Mouse (Mus musculus): Measurements from ENCODE around the gene Mapk1ip1l. TPM values are rescaled to one million over a fixed set of nuclear protein-coding genes. Genes with fewer than 3 reads are reported as not detected.
A peak's percentile ranks its signal among the peaks of the same experiment; 100 is the strongest.

Mapk1ip1l gene
- total RNA-seq, 1 experiment, result 57.1 TPM

DNA sequence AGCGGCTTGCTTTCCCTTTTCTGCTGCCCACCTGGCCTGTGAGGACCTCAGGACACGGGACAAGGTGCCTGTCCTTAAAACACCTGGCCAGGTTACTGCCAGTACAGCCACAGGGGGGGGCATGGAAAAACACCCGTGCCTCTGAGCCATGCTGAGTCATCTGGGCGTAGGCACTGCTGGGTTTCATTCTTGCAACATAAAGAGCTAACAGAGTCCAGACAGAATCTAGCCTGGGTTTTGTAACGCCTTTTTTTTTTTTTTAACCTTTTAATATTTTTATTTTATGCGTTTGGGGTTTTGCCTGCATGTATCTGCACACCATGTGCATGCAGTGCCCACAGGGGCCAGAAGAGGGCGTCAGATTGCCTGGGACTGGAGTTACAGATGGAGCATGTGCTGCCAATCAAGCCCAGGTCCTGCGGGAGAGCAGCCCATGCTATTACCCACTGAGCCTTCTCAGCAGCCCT, 56.1 kb downstream of the Mapk1ip1l start:
- no peaks in the 10 kb centered on the region for H3K9me3 ChIP-seq (ENCODE audit: control insufficient read depth, insufficient read depth, low read depth, low read length)
- in situ Hi-C loops (cut with MboI; ENCODE audit: low sequenced_read_pairs in 2 of 2, unreplicated experiment in 2 of 2), result no loop called here
- peak overlapping the region; percentile 56; the same call in 1 of the 2 replicates for H3K9ac ChIP-seq (ENCODE audit: insufficient read depth, low read depth, low read length, poor library complexity, severe bottlenecking)
- H3K4me1 ChIP-seq (ENCODE audit: control insufficient read depth in 2 of 2, insufficient read depth in 2 of 2, low read length in 2 of 2, poor library complexity in 1 of 2), result peaks cover 0 to 12% of the 10 kb centered on the region in 2 experiments; a peak in 2 of 4 replicates
- TF ChIP-seq ZNF384 (IDR thresholded peaks at IDR 0.05; ENCODE audit: low read depth, low read length) (peak; percentile 75), ZC3H11A (IDR thresholded peaks at IDR 0.05; ENCODE audit: borderline replicate concordance, low read depth, low read length) (no peak), HCFC1 (IDR thresholded peaks at IDR 0.05; ENCODE audit: borderline replicate concordance, insufficient read depth, low read length) (0 out of 2 replicates have a peak, but pooled peaks have one; percentile 42), MAFK (IDR thresholded peaks at IDR 0.05; ENCODE audit: insufficient read depth, low read depth, low read length) (peak; percentile 59; the same call in 1 of the 2 replicates)
- 0 out of 2 replicates have a peak overlapping the region, but pooled peaks have one; percentile 50 for H3K27ac ChIP-seq (ENCODE audit: insufficient read depth, low read depth, low read length, poor library complexity, severe bottlenecking)
- DNase-seq (ENCODE audit: low read depth, low spot score), result peak; percentile 73
- H3K4me3 ChIP-seq (ENCODE audit: insufficient read depth in 1 of 2, low read depth in 1 of 2, low read length in 2 of 2, poor library complexity in 1 of 2, severe bottlenecking in 1 of 2), result 0 out of 4 replicates have a peak overlapping the region, but pooled peaks of 1 of the 2 experiments have one; percentile 18
- no peaks in the 10 kb centered on the region for H3K36me3 ChIP-seq (ENCODE audit: control insufficient read depth, insufficient read depth, low read length, poor library complexity, severe bottlenecking)

DNA sequence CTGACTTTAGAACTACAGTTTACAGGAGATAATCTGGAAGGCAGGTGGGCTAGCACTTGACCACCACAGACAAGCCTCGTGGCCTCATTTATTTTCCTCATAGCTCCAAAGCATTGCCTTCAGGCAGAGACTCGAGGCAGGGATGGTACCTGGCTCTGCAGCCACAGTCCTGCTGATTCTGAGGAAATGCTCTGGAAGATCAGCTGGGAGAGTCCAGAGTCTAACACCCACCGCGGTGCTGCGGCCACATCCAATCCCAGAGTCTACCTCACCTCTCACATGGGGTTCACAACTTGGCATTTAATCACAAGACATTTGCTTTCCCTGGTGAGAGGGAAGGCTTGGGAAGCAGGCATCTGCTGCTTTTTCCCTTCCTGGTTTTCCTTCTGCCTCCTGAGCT, 56.9 kb downstream of the Mapk1ip1l start:
- in situ Hi-C loops (cut with MboI; ENCODE audit: low sequenced_read_pairs in 2 of 2, unreplicated experiment in 2 of 2), result no loop called here
- no peaks in the 10 kb centered on the region for H3K36me3 ChIP-seq (ENCODE audit: control insufficient read depth, insufficient read depth, low read length, poor library complexity, severe bottlenecking)
- no peak for DNase-seq (ENCODE audit: low read depth, low spot score)
- peak overlapping the region; percentile 28; the same call in 1 of the 2 replicates for H3K9ac ChIP-seq (ENCODE audit: insufficient read depth, low read depth, low read length, poor library complexity, severe bottlenecking)
- H3K4me1 ChIP-seq (ENCODE audit: control insufficient read depth in 2 of 2, insufficient read depth in 2 of 2, low read length in 2 of 2, poor library complexity in 1 of 2), result peaks cover 3 to 14% of the 10 kb centered on the region in 2 experiments; a peak in 3 of 4 replicates
- H3K27ac ChIP-seq (ENCODE audit: insufficient read depth, low read depth, low read length, poor library complexity, severe bottlenecking), result no peak overlapping the region
- no peak overlapping the region for H3K4me3 ChIP-seq (ENCODE audit: insufficient read depth in 1 of 2, low read depth in 1 of 2, low read length in 2 of 2, poor library complexity in 1 of 2, severe bottlenecking in 1 of 2)
- H3K9me3 ChIP-seq (ENCODE audit: control insufficient read depth, insufficient read depth, low read depth, low read length), result no peaks in the 10 kb centered on the region
- no peak for TF ChIP-seq HCFC1 (IDR thresholded peaks at IDR 0.05; ENCODE audit: borderline replicate concordance, insufficient read depth, low read length)
- no peak for TF ChIP-seq MAFK (IDR thresholded peaks at IDR 0.05; ENCODE audit: insufficient read depth, low read depth, low read length)
- TF ChIP-seq ZNF384 (IDR thresholded peaks at IDR 0.05; ENCODE audit: low read depth, low read length), result no peak
- no peak for TF ChIP-seq ZC3H11A (IDR thresholded peaks at IDR 0.05; ENCODE audit: borderline replicate concordance, low read depth, low read length)
- TF ChIP-seq CHD2 (IDR thresholded peaks at IDR 0.05; ENCODE audit: low read depth, low read length), result no peak

DNA sequence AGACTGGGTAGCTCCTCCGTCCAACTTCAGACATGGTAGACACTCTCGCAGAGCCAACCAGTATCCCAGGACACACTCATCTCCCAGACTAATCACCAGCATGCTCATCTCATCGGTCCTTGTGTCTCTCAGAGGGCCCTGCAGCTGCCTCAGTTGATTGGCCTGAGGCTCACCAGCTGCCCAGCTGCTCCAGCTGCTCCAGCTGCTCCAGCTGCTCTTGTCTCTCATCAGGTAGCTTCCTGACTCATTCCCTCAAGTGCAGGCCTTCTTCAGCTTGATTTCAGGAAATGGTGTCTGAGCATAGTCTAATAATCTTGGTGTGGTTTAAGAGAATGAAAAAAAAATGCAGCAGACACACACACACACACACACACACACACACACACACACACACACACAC, 58.6 kb downstream of the Mapk1ip1l start:
- Histone ChIP-seq H3K9ac (ENCODE audit: insufficient read depth, low read depth, low read length, poor library complexity, severe bottlenecking) (no peak overlapping the region), H3K27ac (ENCODE audit: insufficient read depth, low read depth, low read length, poor library complexity, severe bottlenecking) (no peak overlapping the region), H3K36me3 (ENCODE audit: control insufficient read depth, insufficient read depth, low read length, poor library complexity, severe bottlenecking) (no peaks in the 10 kb centered on the region), H3K4me3 (ENCODE audit: insufficient read depth in 1 of 2, low read depth in 1 of 2, low read length in 2 of 2, poor library complexity in 1 of 2, severe bottlenecking in 1 of 2) (no peak overlapping the region), H3K9me3 (ENCODE audit: control insufficient read depth, insufficient read depth, low read depth, low read length) (no peaks in the 10 kb centered on the region), H3K4me1 (ENCODE audit: control insufficient read depth in 2 of 2, insufficient read depth in 2 of 2, low read length in 2 of 2, poor library complexity in 1 of 2) (peaks cover 3 to 14% of the 10 kb centered on the region in 2 experiments; a peak in 3 of 4 replicates)
- in situ Hi-C loops (cut with MboI; ENCODE audit: low sequenced_read_pairs in 2 of 2, unreplicated experiment in 2 of 2), result no loop called here
- no peak for TF ChIP-seq CHD2 (IDR thresholded peaks at IDR 0.05; ENCODE audit: low read depth, low read length)
- no peak for TF ChIP-seq ZC3H11A (IDR thresholded peaks at IDR 0.05; ENCODE audit: borderline replicate concordance, low read depth, low read length)
- no peak for TF ChIP-seq ZNF384 (IDR thresholded peaks at IDR 0.05; ENCODE audit: low read depth, low read length)
- TF ChIP-seq MAFK (IDR thresholded peaks at IDR 0.05; ENCODE audit: insufficient read depth, low read depth, low read length), result no peak
- no peak for TF ChIP-seq HCFC1 (IDR thresholded peaks at IDR 0.05; ENCODE audit: borderline replicate concordance, insufficient read depth, low read length)
- DNase-seq (ENCODE audit: low read depth, low spot score), result no peak

DNA sequence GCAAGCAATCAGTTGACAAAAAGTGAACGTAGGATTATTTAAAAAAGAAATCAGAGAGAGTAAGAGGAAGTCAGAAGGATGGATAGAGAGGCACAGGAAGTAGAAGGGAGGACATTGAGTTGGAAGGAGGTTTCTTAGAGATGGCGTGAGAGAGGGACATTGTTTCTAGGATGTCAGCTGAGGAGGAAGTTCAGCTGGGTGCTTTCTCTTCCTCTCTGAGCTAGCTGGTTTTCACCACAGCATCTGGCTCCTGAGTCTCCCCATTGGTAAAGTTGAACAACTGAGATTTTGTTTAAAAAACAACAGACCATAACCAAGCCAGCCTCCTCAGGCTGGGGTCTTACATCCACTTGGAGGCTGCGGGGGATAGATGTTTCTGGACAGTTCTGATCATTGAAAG, 61.5 kb downstream of the Mapk1ip1l start:
- H3K27ac ChIP-seq (ENCODE audit: insufficient read depth, low read depth, low read length, poor library complexity, severe bottlenecking), result no peak overlapping the region
- H3K9me3 ChIP-seq (ENCODE audit: control insufficient read depth, insufficient read depth, low read depth, low read length), result no peaks in the 10 kb centered on the region
- H3K36me3 ChIP-seq (ENCODE audit: control insufficient read depth, insufficient read depth, low read length, poor library complexity, severe bottlenecking), result no peaks in the 10 kb centered on the region
- in situ Hi-C loops (cut with MboI; ENCODE audit: low sequenced_read_pairs in 2 of 2, unreplicated experiment in 2 of 2), result no loop called here
- no peak overlapping the region for H3K9ac ChIP-seq (ENCODE audit: insufficient read depth, low read depth, low read length, poor library complexity, severe bottlenecking)
- DNase-seq (ENCODE audit: low read depth, low spot score), result no peak
- peaks cover 5 to 11% of the 10 kb centered on the region in 2 experiments for H3K4me1 ChIP-seq (ENCODE audit: control insufficient read depth in 2 of 2, insufficient read depth in 2 of 2, low read length in 2 of 2, poor library complexity in 1 of 2)
- no peak overlapping the region for H3K4me3 ChIP-seq (ENCODE audit: insufficient read depth in 1 of 2, low read depth in 1 of 2, low read length in 2 of 2, poor library complexity in 1 of 2, severe bottlenecking in 1 of 2)
- TF ChIP-seq HCFC1 (IDR thresholded peaks at IDR 0.05; ENCODE audit: borderline replicate concordance, insufficient read depth, low read length) (no peak), ZNF384 (IDR thresholded peaks at IDR 0.05; ENCODE audit: low read depth, low read length) (no peak), ZC3H11A (IDR thresholded peaks at IDR 0.05; ENCODE audit: borderline replicate concordance, low read depth, low read length) (no peak), CHD2 (IDR thresholded peaks at IDR 0.05; ENCODE audit: low read depth, low read length) (no peak), MAFK (IDR thresholded peaks at IDR 0.05; ENCODE audit: insufficient read depth, low read depth, low read length) (no peak)
